Mouse (Mus musculus): Measurements from ENCODE around the gene Sptbn1. TPM values are rescaled to one million over a fixed set of nuclear protein-coding genes. Genes with fewer than 3 reads are reported as not detected.

Gene Sptbn1
- polyA plus RNA-seq, 1 experiment from 2014 or later, result 159 TPM

DNA sequence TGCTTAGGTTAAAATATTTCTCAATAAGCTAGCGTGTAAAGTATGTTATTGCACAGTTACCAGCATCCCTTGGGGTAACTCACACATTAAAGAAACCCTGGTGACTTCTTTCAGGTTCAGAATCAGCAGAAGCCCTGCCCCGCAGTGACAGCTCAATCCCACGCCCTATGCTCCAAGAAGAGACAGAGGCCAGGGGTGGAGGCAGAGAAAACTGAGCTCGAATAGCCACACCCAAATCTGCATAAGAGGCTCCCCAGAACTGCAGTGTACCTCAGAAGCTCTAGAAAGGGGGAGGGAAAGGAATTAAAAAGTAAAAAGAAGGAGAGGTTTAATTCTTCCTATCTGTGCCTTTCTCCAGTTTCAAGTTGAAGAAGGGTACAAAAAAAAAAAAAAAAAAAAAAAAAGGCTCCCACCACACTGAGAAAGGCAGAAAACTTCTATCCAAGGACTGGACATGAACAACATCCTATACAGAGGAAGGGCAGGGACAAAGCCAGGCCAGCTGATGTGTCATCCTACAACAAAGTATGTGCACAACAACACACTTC is 107.3 kb downstream of the Sptbn1 start:
- peaks cover 15% of the 10 kb centered on the region for H3K4me1 ChIP-seq (replicated peaks; ENCODE audit: control insufficient read depth, insufficient read depth, low read length)
- H3K27ac ChIP-seq (ENCODE audit: low read length), result no peak overlapping the region
- 74% methylated on average over 4 of the region's 4 CpGs for WGBS
- H3K27me3 ChIP-seq (replicated peaks; ENCODE audit: control insufficient read depth, insufficient read depth, low read length), result no peaks in the 10 kb centered on the region
- no peaks in the 10 kb centered on the region for H3K9me3 ChIP-seq (ENCODE audit: control insufficient read depth, low read length)
- no peak overlapping the region for H3K4me2 ChIP-seq (ENCODE audit: low read length)
- no peak for ATAC-seq
- H3K4me3 ChIP-seq (replicated peaks; ENCODE audit: low read length), result no peak overlapping the region
- H3K9ac ChIP-seq (replicated peaks; ENCODE audit: low read depth, low read length), result no peak overlapping the region
- no peaks in the 10 kb centered on the region for H3K36me3 ChIP-seq (ENCODE audit: control insufficient read depth, insufficient read depth)

DNA sequence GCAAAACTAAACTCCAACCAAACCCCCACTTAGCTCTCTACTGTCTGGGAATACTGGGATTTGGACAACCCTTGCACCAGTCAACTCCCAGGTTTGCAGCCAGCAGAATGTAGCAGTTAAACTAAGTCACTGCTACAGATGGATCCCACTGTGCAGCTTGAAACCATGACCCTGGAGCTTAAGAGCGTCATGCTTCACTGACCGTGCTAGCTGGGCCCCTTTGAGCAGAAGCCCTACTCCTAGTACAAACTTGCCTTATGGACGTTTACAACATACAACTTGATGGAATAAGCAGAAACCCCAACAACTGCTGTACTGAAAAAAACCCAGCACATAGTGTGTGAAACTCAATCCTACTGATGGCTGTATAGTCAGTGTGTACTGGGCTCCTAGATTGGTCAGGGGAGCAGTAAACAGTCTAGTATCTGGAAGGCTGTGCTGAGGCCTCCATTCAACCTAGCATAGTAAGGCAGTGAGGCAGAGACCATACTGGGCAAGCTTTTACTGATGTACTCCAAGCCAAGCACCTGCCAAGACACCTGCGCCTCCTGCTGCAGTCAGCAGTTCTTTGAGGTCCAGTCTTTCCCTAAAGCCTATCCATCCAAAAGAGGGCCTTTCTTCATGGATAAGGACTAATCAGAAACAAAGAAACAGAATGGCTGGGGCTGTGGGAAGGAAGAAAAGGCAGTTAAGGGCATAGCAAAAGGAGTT is 108.3 kb downstream of the Sptbn1 start:
- Histone ChIP-seq H3K4me3 (replicated peaks; ENCODE audit: low read length) (no peak overlapping the region), H3K27ac (ENCODE audit: low read length) (no peak overlapping the region), H3K4me1 (replicated peaks; ENCODE audit: control insufficient read depth, insufficient read depth, low read length) (peaks cover 15% of the 10 kb centered on the region), H3K27me3 (replicated peaks; ENCODE audit: control insufficient read depth, insufficient read depth, low read length) (no peaks in the 10 kb centered on the region), H3K9me3 (ENCODE audit: control insufficient read depth, low read length) (no peaks in the 10 kb centered on the region), H3K4me2 (ENCODE audit: low read length) (no peak overlapping the region), H3K36me3 (ENCODE audit: control insufficient read depth, insufficient read depth) (no peaks in the 10 kb centered on the region), H3K9ac (replicated peaks; ENCODE audit: low read depth, low read length) (no peak overlapping the region)
- 87% methylated on average over 4 of the region's 4 CpGs for WGBS
- no peak for ATAC-seq

DNA sequence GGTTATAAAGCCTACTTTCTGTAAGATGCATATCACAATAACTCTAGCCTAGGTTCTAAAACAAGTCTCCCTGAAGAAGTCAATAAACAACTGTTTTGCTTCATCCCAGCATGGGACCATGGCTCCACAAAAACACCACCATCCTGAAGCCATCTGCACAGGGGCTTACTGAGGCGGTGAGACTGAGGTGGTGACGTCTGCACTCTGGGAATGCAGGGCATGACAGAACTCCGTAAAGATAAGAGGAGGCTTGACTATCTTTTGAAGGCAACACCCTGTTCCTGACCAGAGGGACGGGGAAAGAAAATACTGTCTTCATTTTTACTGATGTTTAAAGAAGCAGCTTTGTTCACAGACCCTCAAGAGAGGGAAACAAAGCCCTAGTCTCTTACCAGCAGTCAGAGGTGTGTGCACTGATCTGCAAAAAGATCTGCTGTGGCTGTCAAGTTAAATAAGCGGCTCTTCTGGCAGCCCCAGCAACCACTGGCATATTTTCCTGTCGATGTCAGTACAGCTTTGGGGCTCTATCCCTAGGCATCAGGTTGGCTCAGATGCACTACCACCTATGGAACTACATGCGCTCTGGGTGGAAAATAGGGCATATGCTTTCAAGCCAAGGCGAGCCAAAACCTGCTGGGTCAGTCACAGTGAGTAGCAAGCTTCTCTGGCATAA is 109.8 kb downstream of the Sptbn1 start:
- 59% methylated on average over 8 of the region's 8 CpGs for WGBS
- no peak for ATAC-seq
- Histone ChIP-seq H3K4me1 (replicated peaks; ENCODE audit: control insufficient read depth, insufficient read depth, low read length) (peaks cover 15% of the 10 kb centered on the region), H3K9ac (replicated peaks; ENCODE audit: low read depth, low read length) (no peak overlapping the region), H3K27ac (ENCODE audit: low read length) (no peak overlapping the region), H3K27me3 (replicated peaks; ENCODE audit: control insufficient read depth, insufficient read depth, low read length) (no peaks in the 10 kb centered on the region), H3K9me3 (ENCODE audit: control insufficient read depth, low read length) (no peaks in the 10 kb centered on the region), H3K4me2 (ENCODE audit: low read length) (no peak overlapping the region), H3K4me3 (replicated peaks; ENCODE audit: low read length) (no peak overlapping the region), H3K36me3 (ENCODE audit: control insufficient read depth, insufficient read depth) (peaks cover 9% of the 10 kb centered on the region)

DNA sequence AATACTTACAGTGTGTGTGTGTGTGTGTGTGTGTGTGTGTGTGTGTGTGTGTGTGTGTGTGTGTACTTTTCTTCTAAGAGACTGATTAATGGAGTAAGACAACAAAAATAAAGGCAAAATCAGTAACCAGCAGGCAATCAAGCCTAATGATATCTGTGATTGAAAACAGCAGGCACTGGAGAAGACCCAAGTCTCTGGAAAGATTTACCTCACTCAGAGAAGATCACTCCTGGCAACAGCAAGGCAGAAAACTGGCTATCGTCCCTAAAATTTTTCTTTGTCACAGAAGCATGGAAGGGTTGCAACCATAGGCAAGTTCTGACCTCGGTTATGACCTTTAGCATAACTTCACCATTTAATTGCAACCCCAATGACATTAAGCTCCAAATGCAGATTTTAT is 112.1 kb downstream of the Sptbn1 start:
- Histone ChIP-seq H3K36me3 (ENCODE audit: control insufficient read depth, insufficient read depth) (peaks cover 12% of the 10 kb centered on the region), H3K27ac (ENCODE audit: low read length) (no peak overlapping the region), H3K4me3 (replicated peaks; ENCODE audit: low read length) (no peak overlapping the region), H3K9me3 (ENCODE audit: control insufficient read depth, low read length) (no peaks in the 10 kb centered on the region), H3K4me1 (replicated peaks; ENCODE audit: control insufficient read depth, insufficient read depth, low read length) (peaks cover 10% of the 10 kb centered on the region), H3K27me3 (replicated peaks; ENCODE audit: control insufficient read depth, insufficient read depth, low read length) (no peaks in the 10 kb centered on the region), H3K9ac (replicated peaks; ENCODE audit: low read depth, low read length) (no peak overlapping the region), H3K4me2 (ENCODE audit: low read length) (no peak overlapping the region)
- ATAC-seq, result no peak
- WGBS, result 86% methylated on average over 2 of the region's 2 CpGs

DNA sequence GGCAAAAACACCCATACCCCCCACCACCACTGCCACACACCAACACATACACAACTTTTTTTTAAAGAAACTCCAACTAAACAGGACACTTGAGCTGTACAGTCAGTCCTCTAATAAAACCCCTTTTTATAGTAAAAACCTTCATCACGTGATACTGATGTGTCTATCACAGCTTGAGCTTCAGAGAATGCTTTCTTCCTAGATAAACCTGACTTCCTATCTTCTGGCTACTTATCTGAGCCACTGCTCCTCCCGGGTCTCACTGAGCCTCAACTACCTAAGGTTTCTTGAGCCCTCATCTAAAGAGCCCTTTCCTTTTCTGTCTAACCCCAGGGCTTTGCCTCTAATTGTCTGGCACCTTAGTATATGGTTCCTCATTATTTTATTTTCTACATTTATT is 113.0 kb downstream of the Sptbn1 start:
- 89% methylated on average over 2 of the region's 2 CpGs for WGBS
- H3K36me3 ChIP-seq (ENCODE audit: control insufficient read depth, insufficient read depth), result peaks cover 15% of the 10 kb centered on the region
- no peak overlapping the region for H3K9ac ChIP-seq (replicated peaks; ENCODE audit: low read depth, low read length)
- H3K4me3 ChIP-seq (replicated peaks; ENCODE audit: low read length), result no peak overlapping the region
- H3K27me3 ChIP-seq (replicated peaks; ENCODE audit: control insufficient read depth, insufficient read depth, low read length), result no peaks in the 10 kb centered on the region
- no peak overlapping the region for H3K27ac ChIP-seq (ENCODE audit: low read length)
- no peaks in the 10 kb centered on the region for H3K9me3 ChIP-seq (ENCODE audit: control insufficient read depth, low read length)
- ATAC-seq, result no peak
- H3K4me1 ChIP-seq (replicated peaks; ENCODE audit: control insufficient read depth, insufficient read depth, low read length), result peaks cover 10% of the 10 kb centered on the region
- H3K4me2 ChIP-seq (ENCODE audit: low read length), result no peak overlapping the region

DNA sequence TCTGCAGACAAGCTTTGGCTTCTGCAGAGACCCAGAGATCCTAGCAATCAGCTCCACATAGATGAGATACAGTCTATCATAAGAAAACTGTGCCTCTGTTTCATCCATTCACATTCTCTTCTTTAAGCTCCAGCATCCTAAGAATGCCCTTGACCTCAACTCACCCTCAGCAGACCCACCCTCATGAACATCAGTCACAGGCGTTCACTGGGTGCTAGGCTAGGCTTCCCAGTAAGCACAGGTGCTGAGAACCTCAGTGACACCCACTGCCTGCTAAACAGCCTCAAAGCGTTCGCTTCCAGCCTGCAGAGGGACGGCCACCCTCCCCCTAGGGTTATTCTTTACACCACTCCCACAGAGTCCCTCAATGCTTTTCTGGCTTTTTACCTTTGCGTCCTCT is 119.1 kb downstream of the Sptbn1 start:
- Histone ChIP-seq H3K4me1 (replicated peaks; ENCODE audit: control insufficient read depth, insufficient read depth, low read length) (no peaks in the 10 kb centered on the region), H3K36me3 (ENCODE audit: control insufficient read depth, insufficient read depth) (peaks cover 29% of the 10 kb centered on the region), H3K27me3 (replicated peaks; ENCODE audit: control insufficient read depth, insufficient read depth, low read length) (no peaks in the 10 kb centered on the region), H3K4me3 (replicated peaks; ENCODE audit: low read length) (no peak overlapping the region), H3K9me3 (ENCODE audit: control insufficient read depth, low read length) (no peaks in the 10 kb centered on the region), H3K4me2 (ENCODE audit: low read length) (no peak overlapping the region), H3K9ac (replicated peaks; ENCODE audit: low read depth, low read length) (no peak overlapping the region), H3K27ac (ENCODE audit: low read length) (no peak overlapping the region)
- WGBS, result 88% methylated on average over 5 of the region's 5 CpGs
- no peak for ATAC-seq

DNA sequence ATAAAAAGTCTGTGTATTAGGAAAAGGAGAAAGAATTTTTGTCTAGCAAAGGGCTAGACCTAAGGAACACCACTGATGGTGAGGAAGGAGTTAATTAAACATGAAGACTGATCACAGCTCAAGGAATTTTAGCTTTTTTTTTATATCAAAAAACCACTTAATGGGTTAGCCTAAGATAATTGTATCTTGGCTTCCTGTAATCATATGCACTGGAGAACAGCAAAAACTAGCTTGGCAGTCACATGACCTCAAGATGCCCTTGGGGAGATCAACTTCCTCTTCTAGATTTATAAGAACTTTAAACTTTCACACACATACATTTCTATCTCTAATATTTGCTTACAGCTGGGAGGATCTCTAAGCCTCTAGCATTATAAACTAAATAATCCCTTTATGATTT is 119.6 kb downstream of the Sptbn1 start:
- H3K4me2 ChIP-seq (ENCODE audit: low read length), result no peak overlapping the region
- peaks cover 27% of the 10 kb centered on the region for H3K36me3 ChIP-seq (ENCODE audit: control insufficient read depth, insufficient read depth)
- no peak overlapping the region for H3K4me3 ChIP-seq (replicated peaks; ENCODE audit: low read length)
- no peaks in the 10 kb centered on the region for H3K27me3 ChIP-seq (replicated peaks; ENCODE audit: control insufficient read depth, insufficient read depth, low read length)
- H3K4me1 ChIP-seq (replicated peaks; ENCODE audit: control insufficient read depth, insufficient read depth, low read length), result no peaks in the 10 kb centered on the region
- H3K9me3 ChIP-seq (ENCODE audit: control insufficient read depth, low read length), result no peaks in the 10 kb centered on the region
- H3K27ac ChIP-seq (ENCODE audit: low read length), result no peak overlapping the region
- H3K9ac ChIP-seq (replicated peaks; ENCODE audit: low read depth, low read length), result no peak overlapping the region
- ATAC-seq, result no peak

DNA sequence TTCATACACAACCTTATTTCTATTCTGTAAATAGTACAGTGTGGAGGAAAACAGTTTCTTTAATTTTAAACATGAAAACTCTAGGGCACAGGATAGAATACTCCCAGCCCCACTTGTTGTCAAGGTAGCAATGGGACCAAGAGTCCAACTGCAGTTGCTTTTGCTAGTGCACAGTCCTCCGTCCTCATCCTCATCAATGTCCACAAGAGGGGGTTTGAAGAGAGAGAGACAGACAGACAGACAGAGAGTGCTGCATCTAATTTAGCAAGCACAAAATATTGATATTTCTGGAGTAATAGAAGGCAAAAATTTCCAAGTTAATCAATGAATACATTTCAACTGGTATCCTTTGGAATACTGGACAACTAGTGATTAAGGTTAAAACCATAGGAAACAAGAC is 120.1 kb downstream of the Sptbn1 start:
- H3K4me3 ChIP-seq (replicated peaks; ENCODE audit: low read length), result no peak overlapping the region
- H3K27ac ChIP-seq (ENCODE audit: low read length), result no peak overlapping the region
- no peaks in the 10 kb centered on the region for H3K4me1 ChIP-seq (replicated peaks; ENCODE audit: control insufficient read depth, insufficient read depth, low read length)
- 97% methylated on average over 1 of the region's 1 CpGs for WGBS
- no peak overlapping the region for H3K9ac ChIP-seq (replicated peaks; ENCODE audit: low read depth, low read length)
- no peak overlapping the region for H3K4me2 ChIP-seq (ENCODE audit: low read length)
- no peaks in the 10 kb centered on the region for H3K27me3 ChIP-seq (replicated peaks; ENCODE audit: control insufficient read depth, insufficient read depth, low read length)
- no peaks in the 10 kb centered on the region for H3K9me3 ChIP-seq (ENCODE audit: control insufficient read depth, low read length)
- no peak for ATAC-seq
- peaks cover 28% of the 10 kb centered on the region for H3K36me3 ChIP-seq (ENCODE audit: control insufficient read depth, insufficient read depth)

DNA sequence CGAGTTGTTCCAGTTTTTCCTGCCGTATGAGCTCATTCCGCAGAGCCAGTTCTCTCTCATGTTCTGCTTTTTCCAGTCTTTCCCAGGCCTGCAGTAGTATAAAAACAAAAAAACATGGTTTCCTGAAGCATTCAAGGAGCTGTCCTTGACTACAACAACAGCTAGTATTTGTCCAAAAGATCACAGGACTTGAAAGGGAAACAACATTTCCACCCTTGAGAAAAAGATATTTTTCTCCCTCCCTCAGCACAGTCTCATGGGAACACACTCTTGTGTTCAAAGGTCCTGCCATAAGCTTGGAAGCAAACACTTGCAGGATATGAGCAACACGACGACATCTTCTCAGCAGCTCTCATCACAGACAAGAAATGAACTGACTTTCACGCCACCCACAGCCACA is 124.9 kb downstream of the Sptbn1 start:
- no peak overlapping the region for H3K27ac ChIP-seq (ENCODE audit: low read length)
- H3K27me3 ChIP-seq (replicated peaks; ENCODE audit: control insufficient read depth, insufficient read depth, low read length), result no peaks in the 10 kb centered on the region
- ATAC-seq, result no peak
- no peak overlapping the region for H3K4me2 ChIP-seq (ENCODE audit: low read length)
- no peak overlapping the region for H3K9ac ChIP-seq (replicated peaks; ENCODE audit: low read depth, low read length)
- WGBS, result 90% methylated on average over 6 of the region's 6 CpGs
- H3K4me3 ChIP-seq (replicated peaks; ENCODE audit: low read length), result no peak overlapping the region
- H3K9me3 ChIP-seq (ENCODE audit: control insufficient read depth, low read length), result no peaks in the 10 kb centered on the region
- peaks cover 58% of the 10 kb centered on the region for H3K36me3 ChIP-seq (ENCODE audit: control insufficient read depth, insufficient read depth)
- H3K4me1 ChIP-seq (replicated peaks; ENCODE audit: control insufficient read depth, insufficient read depth, low read length), result no peaks in the 10 kb centered on the region

Data from forebrain, embryonic 16.5 days (tissue).